Mouse (Mus musculus): ENCODE data around the gene 1700001P01Rik. TPM values are rescaled to one million over a fixed set of nuclear protein-coding genes. Genes with fewer than 3 reads are reported as not detected.

Gene 1700001P01Rik
- total RNA-seq (2014; rRNA removed; ENCODE audit: low replicate concordance) (not detected in 2 replicates), polyA plus RNA-seq (2015; fragmentation: Nextera tagmentation; extraction: Ambion mirVana) (not detected in 2 replicates)

- no peak for TF ChIP-seq CTCF (IDR thresholded peaks at IDR 0.05; ENCODE audit: low read depth)
- no peak for TF ChIP-seq EP300 (IDR thresholded peaks at IDR 0.05; ENCODE audit: low read depth)
- DNase-seq (ENCODE audit: low spot score): no peak
- H3K4me2 ChIP-seq (ENCODE audit: low read depth, low read length): no peak within 1 kb of the TSS
- H3K9me3 ChIP-seq (replicated peaks; ENCODE audit: control insufficient read depth, low read length): no peaks in the 10 kb centered on the region
- H3K36me3 ChIP-seq (replicated peaks; ENCODE audit: control insufficient read depth, insufficient read depth, low read length): peaks cover 42% of the 10 kb centered on the region
- no peaks in the 10 kb centered on the region for H3K27me3 ChIP-seq (ENCODE audit: control insufficient read depth, insufficient read depth, low read length)
- peaks cover 2% of the 10 kb centered on the region; the same call in 1 of the 2 replicates for H3K4me1 ChIP-seq (ENCODE audit: control insufficient read depth, insufficient read depth)
- no peak within 1 kb of the TSS for H3K9ac ChIP-seq (replicated peaks; ENCODE audit: low read depth, low read length)
- no peak within 1 kb of the TSS for H3K27ac ChIP-seq (ENCODE audit: low read depth)
- WGBS: 50% methylated on average over 17 of the region's 17 CpGs
- no peak for ATAC-seq (ENCODE audit: insufficient read depth, low read depth)
- H3K4me3 ChIP-seq (ENCODE audit: low read depth, low read length): no peak within 1 kb of the TSS
Observed at GRCm38 (mm10) chr11:97775808-97776496, at the start of gene 1700001P01Rik. Gene 1700001P01Rik, minus strand, starts transcription at chr11:97775918.

- no peaks in the 10 kb centered on the region for H3K9me3 ChIP-seq (replicated peaks; ENCODE audit: control insufficient read depth, low read length)
- H3K4me2 ChIP-seq (ENCODE audit: low read depth, low read length): no peak overlapping the region
- no peak for ATAC-seq (ENCODE audit: insufficient read depth, low read depth)
- DNase-seq (ENCODE audit: low spot score): no peak
- no peak overlapping the region for H3K4me3 ChIP-seq (ENCODE audit: low read depth, low read length)
- peaks cover 9% of the 10 kb centered on the region for H3K4me1 ChIP-seq (ENCODE audit: control insufficient read depth, insufficient read depth)
- H3K36me3 ChIP-seq (replicated peaks; ENCODE audit: control insufficient read depth, insufficient read depth, low read length): peaks cover 58% of the 10 kb centered on the region
- no peaks in the 10 kb centered on the region for H3K27me3 ChIP-seq (ENCODE audit: control insufficient read depth, insufficient read depth, low read length)
- TF ChIP-seq EP300 (IDR thresholded peaks at IDR 0.05; ENCODE audit: low read depth) (no peak), CTCF (IDR thresholded peaks at IDR 0.05; ENCODE audit: low read depth) (no peak)
- WGBS: 74% methylated on average over 10 of the region's 10 CpGs
- no peak overlapping the region for H3K27ac ChIP-seq (ENCODE audit: low read depth)
- H3K9ac ChIP-seq (replicated peaks; ENCODE audit: low read depth, low read length): no peak overlapping the region
Observed at GRCm38 (mm10) chr11:97825295-97825694, 49.6 kb upstream of the 1700001P01Rik start.

GRCm38 (mm10) chr11:97824895-97825294 is 49.2 kb upstream of the 1700001P01Rik start:
- Histone ChIP-seq H3K4me2 (ENCODE audit: low read depth, low read length) (no peak overlapping the region), H3K27me3 (ENCODE audit: control insufficient read depth, insufficient read depth, low read length) (no peaks in the 10 kb centered on the region), H3K9me3 (replicated peaks; ENCODE audit: control insufficient read depth, low read length) (no peaks in the 10 kb centered on the region), H3K27ac (ENCODE audit: low read depth) (peak overlapping the region; percentile 30; the same call in 1 of the 2 replicates), H3K9ac (replicated peaks; ENCODE audit: low read depth, low read length) (no peak overlapping the region), H3K4me1 (ENCODE audit: control insufficient read depth, insufficient read depth) (peaks cover 10% of the 10 kb centered on the region), H3K36me3 (replicated peaks; ENCODE audit: control insufficient read depth, insufficient read depth, low read length) (peaks cover 58% of the 10 kb centered on the region), H3K4me3 (ENCODE audit: low read depth, low read length) (no peak overlapping the region)
- DNase-seq (ENCODE audit: low spot score): no peak
- no peak for ATAC-seq (ENCODE audit: insufficient read depth, low read depth)
- TF ChIP-seq EP300 (IDR thresholded peaks at IDR 0.05; ENCODE audit: low read depth) (no peak), CTCF (IDR thresholded peaks at IDR 0.05; ENCODE audit: low read depth) (no peak)
- WGBS: 55% methylated on average over 6 of the region's 6 CpGs

GRCm38 (mm10) chr11:97824168-97824567 is 48.5 kb upstream of the 1700001P01Rik start:
- peaks cover 54% of the 10 kb centered on the region for H3K36me3 ChIP-seq (replicated peaks; ENCODE audit: control insufficient read depth, insufficient read depth, low read length)
- H3K9me3 ChIP-seq (replicated peaks; ENCODE audit: control insufficient read depth, low read length): no peaks in the 10 kb centered on the region
- peaks cover 17% of the 10 kb centered on the region for H3K4me1 ChIP-seq (ENCODE audit: control insufficient read depth, insufficient read depth)
- WGBS: 95% methylated on average over 11 of the region's 11 CpGs
- H3K27ac ChIP-seq (ENCODE audit: low read depth): no peak overlapping the region
- no peak overlapping the region for H3K4me2 ChIP-seq (ENCODE audit: low read depth, low read length)
- ATAC-seq (ENCODE audit: insufficient read depth, low read depth) (no peak), DNase-seq (ENCODE audit: low spot score) (no peak)
- no peaks in the 10 kb centered on the region for H3K27me3 ChIP-seq (ENCODE audit: control insufficient read depth, insufficient read depth, low read length)
- H3K4me3 ChIP-seq (ENCODE audit: low read depth, low read length): no peak overlapping the region
- no peak overlapping the region for H3K9ac ChIP-seq (replicated peaks; ENCODE audit: low read depth, low read length)
- TF ChIP-seq CTCF (IDR thresholded peaks at IDR 0.05; ENCODE audit: low read depth): no peak
- TF ChIP-seq EP300 (IDR thresholded peaks at IDR 0.05; ENCODE audit: low read depth): no peak

GRCm38 (mm10) chr11:97822840-97823603 is 47.3 kb upstream of the 1700001P01Rik start:
- Histone ChIP-seq H3K36me3 (replicated peaks; ENCODE audit: control insufficient read depth, insufficient read depth, low read length) (peaks cover 45% of the 10 kb centered on the region), H3K4me2 (ENCODE audit: low read depth, low read length) (no peak overlapping the region), H3K27ac (ENCODE audit: low read depth) (peak overlapping the region; percentile 48; the same call in 1 of the 2 replicates), H3K4me1 (ENCODE audit: control insufficient read depth, insufficient read depth) (peaks cover 29% of the 10 kb centered on the region), H3K9ac (replicated peaks; ENCODE audit: low read depth, low read length) (no peak overlapping the region), H3K4me3 (ENCODE audit: low read depth, low read length) (no peak overlapping the region), H3K27me3 (ENCODE audit: control insufficient read depth, insufficient read depth, low read length) (no peaks in the 10 kb centered on the region), H3K9me3 (replicated peaks; ENCODE audit: control insufficient read depth, low read length) (no peaks in the 10 kb centered on the region)
- no peak; the same call in 1 of the 2 replicates for ATAC-seq (ENCODE audit: insufficient read depth, low read depth)
- 66% methylated on average over 20 of the region's 20 CpGs for WGBS
- TF ChIP-seq CTCF (IDR thresholded peaks at IDR 0.05; ENCODE audit: low read depth) (no peak), EP300 (IDR thresholded peaks at IDR 0.05; ENCODE audit: low read depth) (no peak)
- DNase-seq (ENCODE audit: low spot score): no peak

Data from heart, postnatal 0 days (tissue).